Mouse (Mus musculus) neural tube, embryonic 14.5 days (tissue): ENCODE measurements around the gene Tmprss11b. TPM values are rescaled to one million over a fixed set of nuclear protein-coding genes. Genes with fewer than 3 reads are reported as not detected.
"Not testable (repeated sequence)": the region's sequence is repeated elsewhere in the genome, so short reads cannot be mapped to it uniquely, and the experiment has no call there.

Experiments
- ATAC-seq: fragments of 200-750 bp; cut with Nextera tagmentation; 2 replicates; pipeline ENCODE4 v1.8.0; 2017; ENCODE audit warnings: low read depth, mild to moderate bottlenecking, moderate TSS enrichment, moderate library complexity
- H3K27ac ChIP-seq: fragments of 300-500 bp; sonication (generic); 2 replicates; pipeline ENCODE4 v1.5.1; 2014; ENCODE audit warnings: low read depth, mild to moderate bottlenecking, control low read depth, low read length, moderate library complexity, mixed read lengths
- H3K27me3 ChIP-seq: fragments of 300-500 bp; sonication (generic); 2 replicates; pipeline ENCODE4 v1.6.1; 2014; ENCODE audit warnings: low read length; ENCODE audit not compliant: control insufficient read depth, insufficient read depth
- H3K36me3 ChIP-seq: fragments of 300-500 bp; sonication (generic); 2 replicates; pipeline ENCODE4 v1.6.1; 2014; ENCODE audit warnings: low read length, mixed read lengths; ENCODE audit not compliant: control insufficient read depth, insufficient read depth
- H3K4me1 ChIP-seq: fragments of 300-500 bp; sonication (generic); 2 replicates; pipeline ENCODE4 v1.6.1; 2014; ENCODE audit warnings: low read length; ENCODE audit not compliant: control insufficient read depth, insufficient read depth
- H3K4me2 ChIP-seq: fragments of 300-500 bp; sonication (generic); 2 replicates; pipeline ENCODE4 v1.6.1; 2014; ENCODE audit warnings: mild to moderate bottlenecking, low read depth, low read length, control low read depth
- H3K4me3 ChIP-seq: fragments of 300-500 bp; sonication (generic); 2 replicates; pipeline ENCODE4 v1.5.1; 2014; ENCODE audit warnings: low read depth, low read length, control low read depth, mixed read lengths
- H3K9ac ChIP-seq: fragments of 300-500 bp; sonication (generic); replicated peaks from 2 replicates; pipeline ENCODE4 v1.6.1; 2014; ENCODE audit warnings: low read depth, mild to moderate bottlenecking, control low read depth, low read length, mixed read lengths
- H3K9me3 ChIP-seq: fragments of 300-500 bp; sonication (generic); 2 replicates; pipeline ENCODE4 v1.6.1; 2016; ENCODE audit warnings: low read length; ENCODE audit not compliant: control insufficient read depth
- WGBS: fragments of 180-500 bp; shearing (Covaris S2); extraction: QIAGEN DNeasy Blood & Tissue Kit; methylation state at CpG from one replicate; pipeline ENCODE4 v1.1.7; 2014; 5-methylcytosine and 5-hydroxymethylcytosine counted together
- polyA plus RNA-seq: library from polyadenylated mRNA; unstranded; fragments of >200 nt; fragmentation: Nextera tagmentation; extraction: Ambion mirVana; gene quantifications from 2 replicates; pipeline ENCODE4 v1.2.1, GENCODE M21; 2014

Gene Tmprss11b
- not detected in 2 replicates for polyA plus RNA-seq

- Histone ChIP-seq H3K27ac (no peak within 1 kb of the TSS), H3K9ac (no peak within 1 kb of the TSS), H3K36me3 (no peaks in the 10 kb centered on the region), H3K9me3 (no peaks in the 10 kb centered on the region), H3K4me1 (no peaks in the 10 kb centered on the region), H3K4me2 (no peak within 1 kb of the TSS), H3K27me3 (no peaks in the 10 kb centered on the region), H3K4me3 (no peak within 1 kb of the TSS)
- no peak for ATAC-seq
- WGBS = 86% methylated on average over 5 of the region's 5 CpGs
Observed at GRCm38 (mm10) chr5:86676262-86676661, at the start of gene Tmprss11b. Gene Tmprss11b, minus strand, starts transcription at chr5:86676362.

DNA sequence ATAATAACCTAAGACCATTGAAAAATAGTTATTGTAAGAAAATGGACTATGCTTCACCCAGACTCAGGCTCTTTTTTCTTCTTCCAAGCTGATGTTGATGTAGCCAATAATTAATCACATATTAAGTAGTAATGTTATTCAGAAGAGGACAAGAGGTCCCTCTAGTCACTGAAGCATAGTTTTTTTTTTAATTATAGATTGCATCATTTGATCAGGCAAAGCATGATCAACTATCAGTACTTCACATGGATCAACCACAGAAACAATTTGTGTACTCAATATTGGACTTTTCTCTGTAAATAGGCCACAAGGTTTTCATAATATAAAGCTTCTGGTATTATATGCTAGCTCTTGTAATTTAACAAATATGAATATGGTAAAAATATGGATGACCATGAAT lies 48.9 kb upstream of the Tmprss11b start:
- Histone ChIP-seq H3K27ac (no peak overlapping the region), H3K4me3 (no peak overlapping the region), H3K9ac (no peak overlapping the region), H3K36me3 (no peaks in the 10 kb centered on the region), H3K27me3 (no peaks in the 10 kb centered on the region), H3K4me2 (no peak overlapping the region), H3K9me3 (no peaks in the 10 kb centered on the region), H3K4me1 (no peaks in the 10 kb centered on the region)
- no peak for ATAC-seq

- Histone ChIP-seq H3K4me3 (no peak overlapping the region), H3K36me3 (no peaks in the 10 kb centered on the region), H3K27ac (no peak overlapping the region), H3K9me3 (no peaks in the 10 kb centered on the region), H3K9ac (no peak overlapping the region), H3K4me2 (no peak overlapping the region), H3K27me3 (no peaks in the 10 kb centered on the region), H3K4me1 (no peaks in the 10 kb centered on the region)
- no peak for ATAC-seq
- WGBS = 59% methylated on average over 2 of the region's 2 CpGs
Observed at GRCm38 (mm10) chr5:86722820-86723460, 46.8 kb upstream of the Tmprss11b start.

GRCm38 (mm10) chr5:86714967-86715366 lies 38.8 kb upstream of the Tmprss11b start:
- WGBS = 84% methylated on average over 2 of the region's 2 CpGs
- H3K27me3 ChIP-seq = no peaks in the 10 kb centered on the region
- H3K4me3 ChIP-seq = no peak overlapping the region
- H3K4me1 ChIP-seq = no peaks in the 10 kb centered on the region
- H3K36me3 ChIP-seq = no peaks in the 10 kb centered on the region
- no peak overlapping the region for H3K9ac ChIP-seq
- no peak overlapping the region for H3K27ac ChIP-seq
- no peaks in the 10 kb centered on the region for H3K9me3 ChIP-seq
- H3K4me2 ChIP-seq = no peak overlapping the region
- no peak for ATAC-seq

DNA sequence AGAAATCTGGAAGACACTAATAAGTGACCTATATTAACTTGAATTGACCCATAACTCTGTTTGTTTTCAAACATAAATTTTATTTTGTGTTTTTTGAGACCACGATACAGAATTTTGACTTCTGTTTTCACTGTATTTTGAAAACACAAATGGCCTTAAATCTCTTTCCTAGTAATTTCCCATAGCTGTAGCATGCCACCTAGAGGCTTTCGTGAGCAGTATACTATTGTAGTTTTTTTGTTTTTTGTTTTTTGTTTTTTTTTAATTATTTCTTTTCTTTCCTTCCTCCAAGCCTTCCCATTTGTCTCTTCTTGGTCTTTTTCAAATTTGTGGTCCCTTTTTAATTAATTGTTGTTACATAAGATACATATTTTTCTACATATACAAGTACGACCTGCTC lies 28.8 kb upstream of the Tmprss11b start:
- 87% methylated on average over 3 of the region's 3 CpGs for WGBS

DNA sequence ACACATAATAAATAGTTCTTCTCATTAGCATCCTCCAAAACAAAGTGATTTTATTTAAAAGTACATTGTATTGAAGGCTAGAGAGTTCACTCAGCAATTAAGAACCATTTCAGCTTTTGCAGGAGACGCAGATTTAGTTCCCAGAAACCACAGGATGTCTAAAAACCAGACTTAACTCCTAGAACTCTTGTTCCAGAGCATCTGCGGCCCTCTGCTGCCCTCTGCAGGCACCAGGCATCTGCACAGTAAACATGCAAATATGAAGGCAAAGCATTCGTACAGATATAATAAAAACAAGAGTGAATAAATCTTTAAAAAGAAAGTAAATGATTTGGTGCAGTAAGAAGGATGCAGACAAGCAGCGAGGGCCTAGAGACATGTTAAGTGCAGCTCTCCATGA lies 8.5 kb upstream of the Tmprss11b start:
- Histone ChIP-seq H3K4me1 (no peaks in the 10 kb centered on the region), H3K27ac (no peak overlapping the region), H3K9me3 (no peaks in the 10 kb centered on the region), H3K4me3 (no peak overlapping the region), H3K9ac (no peak overlapping the region), H3K27me3 (no peaks in the 10 kb centered on the region), H3K4me2 (no peak overlapping the region), H3K36me3 (no peaks in the 10 kb centered on the region)
- WGBS = 65% methylated on average over 4 of the region's 4 CpGs
- no peak for ATAC-seq

More for the DNA sequence above, 28.8 kb upstream of the Tmprss11b start:
- no peak for ATAC-seq
- H3K4me3 ChIP-seq = no peak overlapping the region
- H3K4me2 ChIP-seq = no peak overlapping the region
- H3K27ac ChIP-seq = no peak overlapping the region
- no peak overlapping the region for H3K9ac ChIP-seq
- no peaks in the 10 kb centered on the region for H3K27me3 ChIP-seq
- no peaks in the 10 kb centered on the region for H3K9me3 ChIP-seq
- H3K36me3 ChIP-seq = no peaks in the 10 kb centered on the region
- no peaks in the 10 kb centered on the region for H3K4me1 ChIP-seq

DNA sequence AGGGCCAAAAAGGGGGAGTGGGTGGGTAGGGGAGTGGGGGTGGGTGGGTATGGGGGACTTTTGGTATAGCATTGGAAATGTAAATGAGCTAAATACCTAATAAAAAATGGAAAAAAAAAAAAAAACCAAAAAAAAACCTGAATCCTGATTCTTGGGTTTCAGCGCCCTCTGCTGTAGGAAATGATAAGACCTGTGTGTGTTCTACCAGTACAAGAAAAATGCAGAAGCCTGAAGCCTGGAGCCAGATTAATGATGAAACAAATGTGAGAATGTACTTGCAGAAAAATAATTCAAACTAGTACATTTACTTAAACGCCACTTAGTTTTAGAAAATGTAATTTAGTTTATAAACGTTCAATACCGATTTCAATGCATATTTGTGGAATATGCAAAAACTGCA lies 27.0 kb downstream of the Tmprss11b start:
- not testable (repeated sequence) for H3K4me1 ChIP-seq, H3K4me2 ChIP-seq, H3K27ac ChIP-seq, H3K4me3 ChIP-seq, H3K27me3 ChIP-seq, ATAC-seq, H3K36me3 ChIP-seq, H3K9me3 ChIP-seq, H3K9ac ChIP-seq
- 33% methylated on average over 4 of the region's 4 CpGs for WGBS

DNA sequence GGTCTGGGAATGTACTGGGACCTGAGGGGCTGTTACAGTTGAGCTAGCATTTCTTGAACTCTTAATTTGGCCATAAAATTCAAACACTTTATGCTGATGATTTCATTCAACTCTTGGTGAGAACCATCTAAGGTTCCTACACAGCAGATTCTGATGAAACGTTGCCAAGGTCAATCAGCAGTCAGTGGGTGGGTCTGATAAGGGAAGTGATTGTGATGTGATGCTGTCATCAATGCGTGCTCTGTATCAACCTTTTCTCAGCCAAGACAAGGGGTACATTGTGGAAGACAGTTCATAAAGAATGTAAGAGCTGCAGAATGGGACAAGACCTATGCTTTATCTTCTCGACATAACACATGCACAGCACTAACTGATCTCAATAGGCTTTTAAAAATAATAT lies 35.4 kb downstream of the Tmprss11b start:
- WGBS = 58% methylated on average over 3 of the region's 3 CpGs
- H3K4me2 ChIP-seq = no peak overlapping the region
- no peak for ATAC-seq
- no peaks in the 10 kb centered on the region for H3K4me1 ChIP-seq
- H3K9me3 ChIP-seq = no peaks in the 10 kb centered on the region
- H3K4me3 ChIP-seq = no peak overlapping the region
- no peak overlapping the region for H3K27ac ChIP-seq
- H3K9ac ChIP-seq = no peak overlapping the region
- no peaks in the 10 kb centered on the region for H3K36me3 ChIP-seq
- H3K27me3 ChIP-seq = no peaks in the 10 kb centered on the region

DNA sequence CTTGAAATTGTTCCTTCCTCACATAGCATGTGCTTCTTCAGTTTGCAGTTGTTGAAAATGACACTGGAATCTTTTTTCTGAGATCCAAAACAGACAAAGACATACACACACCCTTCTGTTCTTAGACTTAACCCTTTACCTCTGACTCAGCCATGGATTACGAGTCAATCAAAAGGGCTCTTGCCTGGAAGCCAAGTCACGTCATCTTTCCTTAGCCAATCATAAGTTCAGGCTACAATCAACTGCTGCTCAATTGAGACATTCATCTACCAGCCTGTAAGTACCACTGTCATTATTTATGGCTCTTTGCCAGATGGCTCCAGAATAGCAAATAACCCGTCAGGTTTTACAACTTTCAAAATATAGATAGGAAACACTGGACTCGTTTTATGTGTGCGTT lies 43.8 kb downstream of the Tmprss11b start, which contains the start of gene Tmprss11f:
TSS of gene Tmprss11f (minus strand) at position 101 of the 400 bp plus-strand sequence.
- 72% methylated on average over 5 of the region's 5 CpGs for WGBS

More for the DNA sequence above, 43.8 kb downstream of the Tmprss11b start, which contains the start of gene Tmprss11f:
- Histone ChIP-seq H3K4me3 (no peak within 1 kb of the TSS), H3K9ac (no peak within 1 kb of the TSS), H3K27ac (no peak within 1 kb of the TSS), H3K27me3 (no peaks in the 10 kb centered on the region), H3K9me3 (no peaks in the 10 kb centered on the region), H3K36me3 (no peaks in the 10 kb centered on the region), H3K4me2 (no peak within 1 kb of the TSS), H3K4me1 (no peaks in the 10 kb centered on the region)
- ATAC-seq = no peak
